Mouse (Mus musculus): ENCODE measurements around the gene B9d2.

Gene B9d2

DNA sequence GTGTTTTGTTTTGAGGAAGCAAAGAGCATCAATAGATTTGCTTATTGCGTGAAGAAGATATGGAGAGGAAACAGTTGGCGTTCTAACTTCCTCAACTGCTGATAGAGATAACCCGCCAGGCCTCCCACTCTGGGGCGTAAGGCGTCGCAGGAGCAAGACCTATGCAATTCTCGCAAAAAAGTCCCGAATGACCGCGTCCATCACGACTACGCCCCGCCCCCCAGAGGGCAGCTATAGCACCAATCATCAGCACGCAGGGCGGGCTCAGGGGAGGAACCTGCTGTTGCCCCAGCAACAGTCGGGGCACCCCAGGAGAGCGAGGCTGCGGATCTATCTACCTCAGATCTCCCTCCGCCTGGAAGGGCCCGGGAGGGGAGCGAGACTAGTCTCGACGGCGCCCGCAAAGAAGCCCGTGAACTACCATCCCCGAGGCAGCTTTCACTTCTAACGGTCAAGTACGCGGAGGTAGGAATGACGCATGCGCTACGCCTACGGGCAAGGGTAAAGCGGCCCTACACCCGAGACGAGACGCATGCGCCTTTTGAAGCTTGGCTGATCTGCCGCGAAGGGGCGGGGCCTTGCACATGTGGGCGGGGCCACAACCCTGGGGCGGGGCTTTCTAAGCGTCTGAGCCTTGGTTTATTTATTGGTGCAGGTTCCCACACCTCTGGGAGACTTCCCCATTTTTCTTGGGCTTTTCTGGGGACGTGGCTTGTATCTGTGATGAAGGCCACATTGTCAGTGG is at the start of gene B9d2:
B9d2 (plus strand) TSS at position 267 of the 745 bp plus-strand sequence.
- in situ Hi-C loops (cut with MboI, MseI), result loop anchor here in 1 of 2 experiments (25.0 kb wide), 1 partner anchor 1293 kb away; the partner anchor contains the start of gene Smg9

- in situ Hi-C loops (cut with MboI, MseI), result no loop called here
Observed at GRCm38 (mm10) chr7:25632679-25633078, 47.9 kb upstream of the B9d2 start.

DNA sequence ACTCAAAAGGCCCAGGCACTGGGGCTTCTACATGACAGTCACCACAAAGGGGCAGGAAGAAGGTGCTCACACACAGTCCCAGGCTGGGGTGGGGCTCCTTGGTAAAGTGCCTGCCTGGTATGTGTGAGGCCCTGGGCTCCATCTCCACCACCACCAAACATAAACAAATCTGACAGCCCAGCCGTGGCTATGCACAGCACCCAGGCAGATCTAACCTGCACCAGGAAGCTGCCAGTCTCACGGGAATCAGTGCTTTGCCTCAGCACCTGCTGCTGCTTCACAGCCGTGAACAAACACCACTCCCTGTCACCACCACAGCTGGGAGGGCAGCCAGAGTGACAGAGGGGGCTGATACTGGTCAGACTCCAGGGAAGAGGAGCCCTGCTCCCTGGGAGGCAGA is 44.2 kb upstream of the B9d2 start:
- in situ Hi-C loops (cut with MboI, MseI), result no loop called here

GRCm38 (mm10) chr7:25637099-25637498 is 43.5 kb upstream of the B9d2 start:
- in situ Hi-C loops (cut with MboI, MseI), result no loop called here

DNA sequence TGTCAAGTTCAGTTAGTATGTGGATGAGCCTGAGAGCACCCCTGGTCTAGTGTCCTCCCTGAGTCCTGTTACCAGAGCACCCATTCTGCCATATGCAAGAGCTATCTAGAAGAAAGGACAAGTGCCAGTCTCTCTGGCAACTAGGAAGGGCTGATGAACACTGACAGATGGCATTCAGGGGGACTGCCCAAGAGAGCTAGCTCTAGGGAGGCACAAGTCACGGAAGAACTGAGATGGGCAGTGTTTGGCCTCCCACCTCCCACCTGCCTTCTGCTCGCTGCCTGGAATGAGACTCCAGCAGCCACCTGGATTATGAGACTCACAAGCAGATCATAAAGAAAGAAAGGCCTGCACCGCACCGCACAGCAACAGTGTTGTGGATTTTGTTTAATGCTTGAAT is 40.8 kb upstream of the B9d2 start:
- in situ Hi-C loops (cut with MboI, MseI), result no loop called here

- in situ Hi-C loops (cut with MboI, MseI), result no loop called here
Observed at GRCm38 (mm10) chr7:25644136-25644535, 36.4 kb upstream of the B9d2 start.

DNA sequence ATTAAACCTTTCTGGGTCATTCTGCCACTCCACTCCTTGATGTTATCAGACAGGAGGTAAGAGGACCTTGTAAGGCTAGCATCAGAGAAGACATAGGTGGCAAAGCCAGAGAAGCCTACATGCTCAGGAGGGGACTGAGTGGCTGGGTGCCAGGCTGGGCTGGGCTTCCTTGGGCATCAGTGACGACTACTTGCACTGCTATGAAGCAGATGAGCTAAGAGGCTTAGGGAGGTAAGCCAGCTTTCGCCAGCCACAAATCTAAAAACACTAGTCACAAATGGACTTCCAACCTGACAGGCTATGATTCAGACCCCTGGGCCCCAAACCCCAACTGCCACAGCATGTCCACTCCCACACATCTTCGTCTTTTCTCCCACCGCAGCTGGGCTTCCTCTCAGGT is 35.9 kb upstream of the B9d2 start:
- in situ Hi-C loops (cut with MboI, MseI), result loop anchor here in 1 of 2 experiments (5.0 kb wide), 1 partner anchor 43 kb away; the partner anchor contains the start of gene Tgfb1

GRCm38 (mm10) chr7:25645074-25645473 is 35.5 kb upstream of the B9d2 start:
- in situ Hi-C loops (cut with MboI, MseI), result loop anchor here in 1 of 2 experiments (5.0 kb wide), 1 partner anchor 42 kb away; the partner anchor contains the start of gene Tgfb1

DNA sequence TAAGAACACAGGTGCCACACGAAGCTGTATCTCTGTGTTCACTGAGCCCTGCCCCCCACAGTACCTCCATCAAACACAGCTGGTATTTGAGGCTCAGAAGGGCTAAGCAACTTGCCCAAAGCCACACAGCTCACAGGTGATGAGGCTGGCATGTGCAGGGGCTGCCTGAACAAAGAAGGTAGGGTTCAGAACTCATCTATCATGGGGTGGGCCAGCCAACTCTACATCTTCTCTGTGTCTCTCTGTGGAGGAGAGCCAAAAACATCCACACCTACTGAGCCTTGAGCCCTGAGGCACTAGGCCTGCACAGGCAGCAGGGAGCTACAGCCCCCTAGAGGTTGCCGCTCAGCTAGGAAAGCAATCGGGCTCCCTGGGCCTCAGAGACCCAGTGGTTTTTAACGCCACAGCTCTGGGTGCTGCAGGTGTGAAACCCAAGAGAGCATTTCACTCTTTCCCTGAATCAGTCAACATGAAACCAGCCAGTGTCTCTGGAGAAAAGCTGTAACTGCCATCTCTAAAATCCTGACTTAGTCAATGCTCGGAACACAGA is 32.9 kb upstream of the B9d2 start:
- in situ Hi-C loops (cut with MboI, MseI), result loop anchor here in 1 of 2 experiments (5.0 kb wide), 1 partner anchor 40 kb away; the partner anchor contains the start of gene Tgfb1

- in situ Hi-C loops (cut with MboI, MseI), result loop anchor here in 1 of 2 experiments (5.0 kb wide), 1 partner anchor 37 kb away; the partner anchor contains the start of gene Tgfb1
Observed at GRCm38 (mm10) chr7:25649839-25650238, 30.7 kb upstream of the B9d2 start.

DNA sequence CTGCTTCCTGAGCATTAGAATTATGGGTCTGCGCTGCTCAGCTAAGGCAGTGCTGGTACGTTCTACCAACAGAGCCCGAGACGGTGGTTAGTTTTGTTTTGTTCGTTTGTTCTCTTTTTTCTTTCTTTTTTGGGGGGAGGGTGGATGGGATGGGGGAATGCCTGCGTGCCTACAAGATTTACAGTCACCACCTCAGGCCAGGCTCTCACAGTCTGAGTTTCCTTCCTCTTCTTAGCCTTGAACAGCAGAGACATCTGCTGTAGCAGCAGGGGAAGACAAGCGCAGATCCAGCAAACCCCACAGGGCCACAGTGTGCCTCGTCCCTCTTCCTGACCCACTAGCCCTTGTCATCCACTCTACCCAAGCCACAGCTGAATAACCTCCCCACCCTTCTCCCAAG is 29.3 kb upstream of the B9d2 start:
- in situ Hi-C loops (cut with MboI, MseI), result no loop called here

GRCm38 (mm10) chr7:25652244-25652759 is 28.3 kb upstream of the B9d2 start:
- in situ Hi-C loops (cut with MboI, MseI), result no loop called here

- in situ Hi-C loops (cut with MboI, MseI), result loop anchor here (5.0 kb wide), 1 partner anchor 34 kb away; no protein-coding TSS in a partner anchor
Observed at GRCm38 (mm10) chr7:25655601-25656428, 24.8 kb upstream of the B9d2 start.

DNA sequence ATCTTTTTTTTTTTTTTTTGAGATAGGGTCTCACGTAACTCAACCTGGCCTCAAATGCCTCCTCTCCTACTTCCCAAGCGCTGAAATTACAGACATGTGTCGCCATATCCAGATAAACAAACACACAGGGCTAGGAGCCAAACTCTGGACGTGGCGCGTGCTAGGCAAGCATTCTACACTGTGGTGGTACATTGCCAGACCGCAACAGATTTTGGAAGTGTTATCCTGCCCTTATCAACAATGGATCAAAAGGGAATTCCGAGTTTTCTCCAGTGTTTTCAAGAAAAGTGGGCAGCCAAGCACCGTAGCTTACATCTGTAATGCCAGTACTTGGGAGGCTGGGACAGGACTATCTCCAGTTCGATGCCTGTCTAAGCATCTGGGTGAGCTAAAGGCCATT is 22.8 kb upstream of the B9d2 start:
- in situ Hi-C loops (cut with MboI, MseI), result loop anchor here (5.0 kb wide), 1 partner anchor 35 kb away; no protein-coding TSS in a partner anchor

GRCm38 (mm10) chr7:25658657-25659472 is 21.7 kb upstream of the B9d2 start, which contains the start of the genes Bckdha and Exosc5:
Gene Bckdha (minus strand): TSS chr7:25658981.
Gene Exosc5 (plus strand): TSS chr7:25659164.
- in situ Hi-C loops (cut with MboI, MseI), result loop anchor here (5.0 kb wide), 1 partner anchor 37 kb away; no protein-coding TSS in a partner anchor

DNA sequence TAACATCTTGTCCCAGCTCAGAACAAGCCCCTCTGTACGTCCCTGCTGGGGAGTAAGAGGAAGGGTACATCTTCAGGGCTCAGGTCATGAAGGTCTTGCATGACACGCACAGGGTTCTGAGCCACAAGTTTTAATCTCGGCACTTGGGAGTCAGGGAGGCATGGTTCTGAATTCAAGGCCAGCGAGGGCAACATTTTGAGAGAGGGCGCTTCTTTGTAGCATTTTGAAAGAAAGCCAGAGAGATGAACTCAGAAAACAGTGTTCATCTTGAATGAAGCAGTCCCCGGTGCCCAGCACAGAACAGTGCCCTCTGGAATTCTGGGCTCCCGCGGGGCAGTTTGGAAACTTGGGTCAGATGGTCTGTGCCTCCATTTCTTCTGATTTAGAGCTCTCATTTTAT is 14.2 kb upstream of the B9d2 start:
- in situ Hi-C loops (cut with MboI, MseI), result no loop called here

GRCm38 (mm10) chr7:25669158-25669557 is 11.4 kb upstream of the B9d2 start:
- in situ Hi-C loops (cut with MboI, MseI), result no loop called here

DNA sequence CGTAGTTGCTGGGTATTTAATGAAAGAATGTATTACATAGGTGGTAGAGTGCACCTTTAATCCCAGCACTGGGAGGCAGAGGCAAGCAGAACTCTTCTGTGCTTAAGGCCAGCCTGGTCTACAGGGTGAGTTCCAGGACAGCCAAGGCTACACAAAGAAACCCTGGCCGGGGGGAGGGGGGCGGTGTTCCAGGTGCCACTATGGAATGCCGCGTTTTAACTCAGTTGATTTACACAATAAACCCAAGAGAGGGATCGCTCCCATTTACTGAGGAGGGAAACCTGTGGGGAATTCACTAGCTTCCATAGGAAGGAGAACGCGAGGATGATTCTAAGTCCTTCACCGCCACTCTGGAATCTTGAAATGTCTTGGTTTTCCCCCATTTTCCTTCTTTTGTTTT is 10.9 kb upstream of the B9d2 start:
- in situ Hi-C loops (cut with MboI, MseI), result no loop called here

- in situ Hi-C loops (cut with MboI, MseI), result no loop called here
Observed at GRCm38 (mm10) chr7:25670096-25670495, 10.5 kb upstream of the B9d2 start.

DNA sequence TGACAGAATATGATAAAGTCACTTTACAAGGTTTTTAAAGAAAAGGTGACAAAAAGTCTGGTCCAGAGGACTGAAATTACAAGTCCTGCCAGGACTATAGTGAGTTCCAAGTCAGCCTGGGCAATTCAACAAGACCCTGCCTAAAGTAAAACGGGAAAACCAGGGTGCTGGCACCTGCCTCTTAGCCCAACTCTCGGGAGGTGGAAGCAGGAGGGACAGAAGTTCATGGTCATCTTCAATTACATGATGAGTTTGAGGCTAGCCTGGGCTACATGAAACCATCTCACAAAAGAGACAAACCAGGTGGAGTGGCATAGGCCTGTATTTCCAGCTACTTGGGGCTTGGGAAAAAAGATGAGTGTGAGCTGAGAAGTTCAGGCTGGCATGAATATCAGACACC is 8.9 kb upstream of the B9d2 start:
- in situ Hi-C loops (cut with MboI, MseI), result no loop called here

DNA sequence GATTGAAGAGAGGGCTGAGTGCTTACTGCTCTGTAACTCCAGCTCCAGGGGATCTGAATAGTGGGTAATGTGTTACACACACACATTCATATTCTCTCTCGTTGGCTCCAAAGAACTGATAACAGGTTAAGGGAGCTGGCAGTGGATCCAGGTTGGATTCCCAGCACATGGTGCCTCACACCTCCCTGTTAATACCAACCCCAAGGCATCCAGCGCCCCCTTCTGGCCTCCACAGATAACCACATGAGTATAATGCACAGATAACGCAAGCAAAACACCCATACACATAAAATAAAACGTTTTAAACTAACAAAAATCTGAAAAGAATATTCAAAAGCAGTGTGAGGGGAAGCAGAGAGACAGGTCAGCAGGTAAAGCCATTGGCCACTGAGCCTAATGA is 8.1 kb upstream of the B9d2 start:
- in situ Hi-C loops (cut with MboI, MseI), result no loop called here

All from T-helper 17 cell (primary cell).